8 mouse cellular contexts compared by ENCODE assay signal in the genomic region with DNA sequence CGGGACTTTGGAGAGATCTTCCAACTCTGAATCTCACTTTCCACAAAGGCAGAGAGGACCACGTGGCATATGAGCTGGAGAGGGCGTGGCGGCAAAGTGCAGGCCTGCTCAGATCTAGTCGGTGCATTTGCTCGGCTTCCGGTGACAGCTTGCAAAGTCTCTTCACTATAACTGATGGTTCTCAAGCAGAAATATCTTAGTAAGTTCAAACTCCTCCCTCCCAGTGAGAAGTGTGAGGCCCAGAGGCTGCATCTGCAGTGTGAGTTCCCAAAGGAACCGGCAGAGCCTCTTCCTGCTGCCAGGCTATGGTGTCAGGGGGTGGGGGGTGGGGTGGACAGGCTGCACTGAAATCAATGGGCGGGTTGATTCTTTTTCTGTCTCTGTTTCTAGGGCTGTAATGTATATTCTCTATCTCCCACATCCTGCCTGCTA.
DNase-seq lines count a peak whose midpoint lies in the region; ATAC-seq and TF ChIP-seq lines count a peak whose summit lies in the region.

No protein-coding gene starts in this region.

- TF ChIP-seq CTCF in midbrain, postnatal 0 days (IDR thresholded peaks at IDR 0.05): no peak
- no peak for TF ChIP-seq CTCF in thymus, adult 2 months (IDR thresholded peaks at IDR 0.05; ENCODE audit: borderline replicate concordance, control insufficient read depth, extremely low read depth, insufficient read depth, low read length, poor library complexity)

- peaks cover 28% of the 10 kb centered on the region for H3K4me1 ChIP-seq in midbrain, embryonic 10.5 days
- H3K4me1 ChIP-seq in midbrain, postnatal 0 days (ENCODE audit: insufficient read depth, low read length): no peaks in the 10 kb centered on the region; the same call in 1 of the 2 replicates
- peaks cover 38% of the 10 kb centered on the region for H3K4me1 ChIP-seq in forebrain, embryonic 10.5 days
- peaks cover 55% of the 10 kb centered on the region for H3K4me1 ChIP-seq in thymus, adult 2 months (replicated peaks; ENCODE audit: control insufficient read depth, insufficient read depth, low read length)

- no peak overlapping the region for H3K4me3 ChIP-seq in midbrain, embryonic 10.5 days
- no peak overlapping the region for H3K4me3 ChIP-seq in midbrain, postnatal 0 days (ENCODE audit: low read depth, low read length)
- no peak overlapping the region for H3K4me3 ChIP-seq in forebrain, embryonic 10.5 days
- H3K4me3 ChIP-seq in thymus, adult 2 months (ENCODE audit: control insufficient read depth, insufficient read depth, low read length): peak overlapping the region; percentile 28

- H3K9me3 ChIP-seq in midbrain, embryonic 10.5 days (replicated peaks): no peaks in the 10 kb centered on the region
- no peaks in the 10 kb centered on the region for H3K9me3 ChIP-seq in midbrain, postnatal 0 days (ENCODE audit: low read length)
- H3K9me3 ChIP-seq in forebrain, embryonic 10.5 days: no peaks in the 10 kb centered on the region

- H3K36me3 ChIP-seq in midbrain, embryonic 10.5 days: no peaks in the 10 kb centered on the region
- no peaks in the 10 kb centered on the region for H3K36me3 ChIP-seq in midbrain, postnatal 0 days (ENCODE audit: insufficient read depth, low read length)
- no peaks in the 10 kb centered on the region for H3K36me3 ChIP-seq in forebrain, embryonic 10.5 days (replicated peaks)
- no peaks in the 10 kb centered on the region for H3K36me3 ChIP-seq in thymus, adult 2 months (ENCODE audit: control insufficient read depth, insufficient read depth, low read length)

- 0 out of 2 replicates have a peak, but pooled peaks have one; percentile 46 for TF ChIP-seq POLR2A in thymus, adult 2 months (IDR thresholded peaks at IDR 0.05; ENCODE audit: control insufficient read depth, extremely low read depth, insufficient read depth, low read length, poor library complexity)

- H3K27ac ChIP-seq in midbrain, embryonic 10.5 days (replicated peaks): peak overlapping the region; percentile 46
- no peak overlapping the region for H3K27ac ChIP-seq in midbrain, postnatal 0 days (ENCODE audit: low read depth, low read length)
- peak overlapping the region; percentile 78 for H3K27ac ChIP-seq in forebrain, embryonic 10.5 days
- H3K27ac ChIP-seq in thymus, adult 2 months (ENCODE audit: control insufficient read depth, insufficient read depth, low read length): peak overlapping the region; percentile 96

- ATAC-seq in midbrain, postnatal 0 days (ENCODE audit: low FRiP score): no peak
- ATAC-seq in inflammation-experienced regulatory T-cells, adult 6 months: peak; percentile 91

- no peak overlapping the region for H3K4me2 ChIP-seq in midbrain, postnatal 0 days (ENCODE audit: low read depth, low read length, poor library complexity, severe bottlenecking)

- no peaks in the 10 kb centered on the region for H3K27me3 ChIP-seq in midbrain, embryonic 10.5 days (ENCODE audit: low read depth, poor library complexity, severe bottlenecking)
- no peaks in the 10 kb centered on the region for H3K27me3 ChIP-seq in midbrain, postnatal 0 days (ENCODE audit: insufficient read depth, low read length)
- H3K27me3 ChIP-seq in forebrain, embryonic 10.5 days (ENCODE audit: poor library complexity, severe bottlenecking): no peaks in the 10 kb centered on the region
- no peaks in the 10 kb centered on the region for H3K27me3 ChIP-seq in thymus, adult 2 months (ENCODE audit: control insufficient read depth, insufficient read depth, low read length)

- no peak overlapping the region for H3K9ac ChIP-seq in midbrain, postnatal 0 days (replicated peaks; ENCODE audit: low read length, poor library complexity, severe bottlenecking)

- no peak for DNase-seq in midbrain, embryonic 10.5 days (ENCODE audit: low spot score)
- DNase-seq in midbrain, postnatal 0 days (ENCODE audit: low spot score): no peak
- no peak for DNase-seq in forebrain, embryonic 10.5 days (ENCODE audit: extremely low spot score, low spot score)
- DNase-seq in lung, postnatal 14 days: peak; percentile 24
- peak; percentile 71 for DNase-seq in thymus, adult 2 months
- no peak for DNase-seq in ovary, adult 18-20 months (ENCODE audit: low spot score)
- DNase-seq in layer of hippocampus, adult 9-10 months (ENCODE audit: low spot score): no peak

- 69% methylated on average over 9 of the region's 9 CpGs for WGBS in midbrain, embryonic 10.5 days
- 61% methylated on average over 9 of the region's 9 CpGs for WGBS in midbrain, postnatal 0 days
- WGBS in forebrain, embryonic 10.5 days: 64% methylated on average over 9 of the region's 9 CpGs
- WGBS in thymus, adult 2 months: 8% methylated on average over 9 of the region's 9 CpGs

Comparison
In these comparisons a context has a peak if more than half of its experiments do, and no peak if none do; other contexts are left out.
1. DNase-seq: peak in lung, postnatal 14 days (single experiment) and thymus, adult 2 months (single experiment); none in midbrain, embryonic 10.5 days (single experiment), midbrain, postnatal 0 days (single experiment), forebrain, embryonic 10.5 days (single experiment), ovary, adult 18-20 months (single experiment) and layer of hippocampus, adult 9-10 months (single experiment).